Mouse (Mus musculus): ENCODE data around the gene Fam205c. TPM values are rescaled to one million over a fixed set of nuclear protein-coding genes. Genes with fewer than 3 reads are reported as not detected.
"Not testable (repeated sequence)": the region's sequence is repeated elsewhere in the genome, so short reads cannot be mapped to it uniquely, and the experiment has no call there.

The Fam205c gene
- polyA plus RNA-seq, 1 experiment from 2014 or later = 0.87 TPM

- H3K4me3 ChIP-seq (ENCODE audit: low read depth, low read length) = no peak overlapping the region
- H3K27ac ChIP-seq (ENCODE audit: low read depth, low read length) = no peak overlapping the region
- H3K9me3 ChIP-seq (ENCODE audit: control insufficient read depth, low read length) = no peaks in the 10 kb centered on the region
- no peak overlapping the region for H3K9ac ChIP-seq (ENCODE audit: low read length)
- H3K4me2 ChIP-seq = no peak overlapping the region
- no peaks in the 10 kb centered on the region for H3K36me3 ChIP-seq (ENCODE audit: control insufficient read depth, insufficient read depth, low read length)
- DNase-seq (ENCODE audit: low spot score, missing footprints) (peak; percentile 84), ATAC-seq (ENCODE audit: low FRiP score) (no peak)
- 81% methylated on average over 5 of the region's 5 CpGs for WGBS
- no peaks in the 10 kb centered on the region for H3K4me1 ChIP-seq (ENCODE audit: control insufficient read depth, insufficient read depth, low read length)
- no peaks in the 10 kb centered on the region for H3K27me3 ChIP-seq (ENCODE audit: control insufficient read depth, insufficient read depth, low read length)
These were observed 3.3 kb downstream of the Fam205c start for GRCm38 (mm10) chr4:42870748-42871147.

GRCm38 (mm10) chr4:42868193-42868592 is 5.8 kb downstream of the Fam205c start:
- no peaks in the 10 kb centered on the region for H3K9me3 ChIP-seq (ENCODE audit: control insufficient read depth, low read length)
- ATAC-seq (ENCODE audit: low FRiP score) = no peak
- H3K4me2 ChIP-seq = no peak overlapping the region
- H3K27ac ChIP-seq (ENCODE audit: low read depth, low read length) = no peak overlapping the region
- H3K4me3 ChIP-seq (ENCODE audit: low read depth, low read length) = no peak overlapping the region
- no peaks in the 10 kb centered on the region for H3K36me3 ChIP-seq (ENCODE audit: control insufficient read depth, insufficient read depth, low read length)
- 83% methylated on average over 5 of the region's 5 CpGs for WGBS
- no peak for DNase-seq (ENCODE audit: low spot score, missing footprints)
- no peaks in the 10 kb centered on the region for H3K4me1 ChIP-seq (ENCODE audit: control insufficient read depth, insufficient read depth, low read length)
- no peak overlapping the region for H3K9ac ChIP-seq (ENCODE audit: low read length)
- no peaks in the 10 kb centered on the region for H3K27me3 ChIP-seq (ENCODE audit: control insufficient read depth, insufficient read depth, low read length)

GRCm38 (mm10) chr4:42867390-42867789 is 6.6 kb downstream of the Fam205c start:
- no peak for ATAC-seq (ENCODE audit: low FRiP score)
- Histone ChIP-seq H3K36me3 (ENCODE audit: control insufficient read depth, insufficient read depth, low read length) (no peaks in the 10 kb centered on the region), H3K9ac (ENCODE audit: low read length) (no peak overlapping the region), H3K4me2 (no peak overlapping the region), H3K9me3 (ENCODE audit: control insufficient read depth, low read length) (no peaks in the 10 kb centered on the region), H3K27ac (ENCODE audit: low read depth, low read length) (no peak overlapping the region), H3K27me3 (ENCODE audit: control insufficient read depth, insufficient read depth, low read length) (no peaks in the 10 kb centered on the region), H3K4me1 (ENCODE audit: control insufficient read depth, insufficient read depth, low read length) (no peaks in the 10 kb centered on the region), H3K4me3 (ENCODE audit: low read depth, low read length) (no peak overlapping the region)
- 80% methylated on average over 3 of the region's 3 CpGs for WGBS
- no peak for DNase-seq (ENCODE audit: low spot score, missing footprints)

DNA sequence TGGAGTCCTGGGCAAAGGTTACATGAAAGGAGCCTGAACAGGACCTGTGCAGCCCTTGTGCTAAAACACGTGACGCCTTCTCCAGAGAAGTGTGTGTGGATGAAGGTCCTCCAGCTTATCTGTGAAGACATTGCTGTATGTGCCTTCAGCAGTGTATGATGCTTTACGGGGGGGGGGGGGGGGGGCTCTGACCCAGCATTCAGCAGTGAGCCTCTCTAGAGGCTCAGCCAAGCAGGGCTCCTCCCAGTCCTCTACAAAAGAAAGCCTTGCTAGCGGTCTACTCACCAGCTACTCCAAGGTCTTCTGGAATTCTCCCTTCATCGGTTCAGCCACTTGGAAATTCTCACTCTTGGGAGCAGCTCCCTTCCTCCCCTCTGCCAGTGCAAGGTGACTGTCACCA is 10.5 kb downstream of the Fam205c start:
- not testable (repeated sequence) for ATAC-seq (ENCODE audit: low FRiP score); H3K9ac ChIP-seq (ENCODE audit: low read length); H3K27me3 ChIP-seq (ENCODE audit: control insufficient read depth, insufficient read depth, low read length); H3K4me2 ChIP-seq; H3K27ac ChIP-seq (ENCODE audit: low read depth, low read length); H3K9me3 ChIP-seq (ENCODE audit: control insufficient read depth, low read length); DNase-seq (ENCODE audit: low spot score, missing footprints); H3K36me3 ChIP-seq (ENCODE audit: control insufficient read depth, insufficient read depth, low read length); H3K4me1 ChIP-seq (ENCODE audit: control insufficient read depth, insufficient read depth, low read length); H3K4me3 ChIP-seq (ENCODE audit: low read depth, low read length)
- 74% methylated on average over 5 of the region's 5 CpGs for WGBS

GRCm38 (mm10) chr4:42860483-42860882 is 13.6 kb downstream of the Fam205c start:
- H3K9me3 ChIP-seq (ENCODE audit: control insufficient read depth, low read length); H3K4me1 ChIP-seq (ENCODE audit: control insufficient read depth, insufficient read depth, low read length); H3K9ac ChIP-seq (ENCODE audit: low read length); H3K4me2 ChIP-seq; DNase-seq (ENCODE audit: low spot score, missing footprints); H3K4me3 ChIP-seq (ENCODE audit: low read depth, low read length); H3K27ac ChIP-seq (ENCODE audit: low read depth, low read length); H3K36me3 ChIP-seq (ENCODE audit: control insufficient read depth, insufficient read depth, low read length); ATAC-seq (ENCODE audit: low FRiP score); H3K27me3 ChIP-seq (ENCODE audit: control insufficient read depth, insufficient read depth, low read length): not testable (repeated sequence)
- WGBS = 84% methylated on average over 9 of the region's 9 CpGs

- 78% methylated on average over 1 of the region's 1 CpGs for whole genome bisulfite sequencing
- not testable (repeated sequence) for ATAC-seq (ENCODE audit: low FRiP score); H3K4me1 ChIP-seq (ENCODE audit: control insufficient read depth, insufficient read depth, low read length); H3K4me2 ChIP-seq; H3K4me3 ChIP-seq (ENCODE audit: low read depth, low read length); DNase-seq (ENCODE audit: low spot score, missing footprints); H3K36me3 ChIP-seq (ENCODE audit: control insufficient read depth, insufficient read depth, low read length); H3K9ac ChIP-seq (ENCODE audit: low read length); H3K27me3 ChIP-seq (ENCODE audit: control insufficient read depth, insufficient read depth, low read length); H3K9me3 ChIP-seq (ENCODE audit: control insufficient read depth, low read length); H3K27ac ChIP-seq (ENCODE audit: low read depth, low read length)
These were observed 17.4 kb downstream of the Fam205c start, which contains the start of gene Gm12394 for GRCm38 (mm10) chr4:42856671-42857070. Gene Gm12394, minus strand, starts transcription at chr4:42856771.

GRCm38 (mm10) chr4:42853788-42854187 is 20.2 kb downstream of the Fam205c start, which contains the start of gene Fam205a1:
Gene Fam205a1, minus strand, starts transcription at chr4:42853888.
- not testable (repeated sequence) for H3K27ac ChIP-seq (ENCODE audit: low read depth, low read length); H3K4me3 ChIP-seq (ENCODE audit: low read depth, low read length); DNase-seq (ENCODE audit: low spot score, missing footprints); H3K27me3 ChIP-seq (ENCODE audit: control insufficient read depth, insufficient read depth, low read length); H3K4me1 ChIP-seq (ENCODE audit: control insufficient read depth, insufficient read depth, low read length); H3K9ac ChIP-seq (ENCODE audit: low read length); ATAC-seq (ENCODE audit: low FRiP score); H3K9me3 ChIP-seq (ENCODE audit: control insufficient read depth, low read length); H3K4me2 ChIP-seq; H3K36me3 ChIP-seq (ENCODE audit: control insufficient read depth, insufficient read depth, low read length)
- WGBS = 88% methylated on average over 1 of the region's 1 CpGs

Other genes starting within 250 kb of the Fam205c start
- not detected in 2 replicates for gene Gm2564, start 244.5 kb downstream of the Fam205c start, polyA plus RNA-seq (2014; fragmentation: Nextera tagmentation; extraction: Ambion mirVana)
- not detected in 2 replicates for gene Ccl27b, start 219.0 kb downstream of the Fam205c start, polyA plus RNA-seq (2014; fragmentation: Nextera tagmentation; extraction: Ambion mirVana)
- gene Il11ra2, start 212.3 kb downstream of the Fam205c start, polyA plus RNA-seq (2014; fragmentation: Nextera tagmentation; extraction: Ambion mirVana) = not detected in 2 replicates
- 1.3 and 1.4 TPM in 2 replicates for gene 4930578G10Rik, start 138.7 kb downstream of the Fam205c start, polyA plus RNA-seq (2014; fragmentation: Nextera tagmentation; extraction: Ambion mirVana)
- not detected in 2 replicates for gene Ccl19, start 117.7 kb downstream of the Fam205c start, polyA plus RNA-seq (2014; fragmentation: Nextera tagmentation; extraction: Ambion mirVana)
- gene Ccl21a, start 100.2 kb downstream of the Fam205c start, polyA plus RNA-seq (2014; fragmentation: Nextera tagmentation; extraction: Ambion mirVana) = 0.19 and 0.42 TPM in 2 replicates
- gene Fam205a1, start 20.3 kb downstream of the Fam205c start, polyA plus RNA-seq (2014; fragmentation: Nextera tagmentation; extraction: Ambion mirVana) = 0.05 and 0.11 TPM in 2 replicates
- gene Gm12394, start 17.5 kb downstream of the Fam205c start, polyA plus RNA-seq (2014; fragmentation: Nextera tagmentation; extraction: Ambion mirVana) = 0.57 and 0.66 TPM in 2 replicates
- 2.2 and 2.9 TPM in 2 replicates for gene Phf24, start 42.4 kb upstream of the Fam205c start, polyA plus RNA-seq (2014; fragmentation: Nextera tagmentation; extraction: Ambion mirVana)
- 17.6 and 22.3 TPM in 2 replicates for gene Dnajb5, start 75.6 kb upstream of the Fam205c start, polyA plus RNA-seq (2014; fragmentation: Nextera tagmentation; extraction: Ambion mirVana)
- gene 1700022I11Rik, start 95.4 kb upstream of the Fam205c start, polyA plus RNA-seq (2014; fragmentation: Nextera tagmentation; extraction: Ambion mirVana) = 0.52 and 0.60 TPM in 2 replicates
- 635 and 667 TPM in 2 replicates for gene Vcp, start 126.3 kb upstream of the Fam205c start, polyA plus RNA-seq (2014; fragmentation: Nextera tagmentation; extraction: Ambion mirVana)
- gene Fancg, start 136.3 kb upstream of the Fam205c start, polyA plus RNA-seq (2014; fragmentation: Nextera tagmentation; extraction: Ambion mirVana) = 21.4 and 22.0 TPM in 2 replicates
- 16.2 and 16.4 TPM in 2 replicates for gene Pigo, start 151.6 kb upstream of the Fam205c start, polyA plus RNA-seq (2014; fragmentation: Nextera tagmentation; extraction: Ambion mirVana)
- 365 TPM in 2 replicates for gene Stoml2, start 157.5 kb upstream of the Fam205c start, polyA plus RNA-seq (2014; fragmentation: Nextera tagmentation; extraction: Ambion mirVana)
- gene Fam214b, start 172.0 kb upstream of the Fam205c start, polyA plus RNA-seq (2014; fragmentation: Nextera tagmentation; extraction: Ambion mirVana) = 23.3 and 24.4 TPM in 2 replicates
- 14.7 and 16.2 TPM in 2 replicates for gene Unc13b, start 184.7 kb upstream of the Fam205c start, polyA plus RNA-seq (2014; fragmentation: Nextera tagmentation; extraction: Ambion mirVana)